Mouse (Mus musculus) heart, postnatal 0 days (tissue): ENCODE measurements at regions not wholly inside any gene's neighbourhood (a gene's known extent, or its start where the extent isn't known, plus 50 kb on each side); places are given as distances from the start of the nearest gene placed in this dataset.

ENCODE experiments used
- CTCF ChIP-seq: IDR thresholded peaks from 2 replicates; pipeline ENCODE4 v1.5.1; 2016; ENCODE audit warnings: antibody characterized with exemption, control low read depth, low read depth
- EP300 ChIP-seq: IDR thresholded peaks from 2 replicates; pipeline ENCODE4 v1.6.1; 2016; ENCODE audit warnings: antibody characterized with exemption, low read depth

DNA sequence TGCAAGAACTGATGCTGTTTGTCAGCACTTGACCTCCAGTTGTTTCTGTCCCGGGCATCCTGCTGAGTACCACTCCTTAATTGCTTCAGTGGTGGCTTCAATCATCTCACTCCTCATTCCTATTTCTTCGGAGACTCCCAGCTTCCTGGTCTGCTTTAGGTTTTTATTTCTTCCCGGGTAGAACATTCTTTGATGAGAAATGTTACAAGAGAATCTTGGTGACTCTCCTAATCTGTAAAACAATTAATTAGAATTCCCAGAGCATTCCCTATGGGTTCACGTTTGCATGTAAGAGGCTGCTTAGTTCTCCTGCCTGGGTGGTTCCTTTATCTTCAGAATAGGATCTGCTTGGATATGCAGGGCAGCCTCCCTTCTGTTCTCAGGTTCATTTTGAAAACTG is 245.1 kb downstream of the 1700009N14Rik start:
- TF ChIP-seq CTCF (no peak), EP300 (no peak)
